Mouse (Mus musculus) myocyte (in vitro differentiated cells): ENCODE measurements around the gene Wscd1.

Experiments
- MAX ChIP-seq: IDR thresholded peaks from one replicate; pipeline ENCODE4 v1.6.1; 2011; ENCODE audit warnings: low read depth, mild to moderate bottlenecking, control low read depth
- MYOD1 ChIP-seq, 3 experiments: IDR thresholded peaks; one replicate each; pipeline ENCODE4 v1.6.1; 2011; ENCODE audit warnings: control low read depth in 2 of 3, low read depth in 2 of 3, mild to moderate bottlenecking in 2 of 3, moderate library complexity in 1 of 3; ENCODE audit not compliant: insufficient read length in 2 of 3, control insufficient read depth in 1 of 3
- MYOG ChIP-seq, 3 experiments: IDR thresholded peaks; one replicate each; pipeline ENCODE4 v1.6.1; 2011; ENCODE audit warnings: control low read depth in 2 of 3, low read depth in 2 of 3, mild to moderate bottlenecking in 2 of 3; ENCODE audit not compliant: insufficient read length in 2 of 3, control insufficient read depth in 1 of 3, insufficient read depth in 1 of 3
- POLR2A ChIP-seq: IDR thresholded peaks from one replicate; pipeline ENCODE4 v1.6.1; 2011; ENCODE audit warnings: low read depth, mild to moderate bottlenecking, control low read depth, moderate library complexity; ENCODE audit not compliant: insufficient read length
- POLR2AphosphoS2 ChIP-seq: IDR thresholded peaks from one replicate; pipeline ENCODE4 v1.6.1; 2011; ENCODE audit warnings: low read depth, control low read depth; ENCODE audit not compliant: insufficient read length
- SRF ChIP-seq: IDR thresholded peaks from one replicate; pipeline ENCODE4 v1.6.1; 2011; ENCODE audit warnings: low read depth; ENCODE audit not compliant: control insufficient read depth, insufficient read length
- TCF12 ChIP-seq: IDR thresholded peaks from one replicate; pipeline ENCODE4 v1.6.1; 2011; ENCODE audit warnings: mild to moderate bottlenecking, control low read depth; ENCODE audit not compliant: poor library complexity, insufficient read depth, severe bottlenecking
- TCF3 ChIP-seq: IDR thresholded peaks from one replicate; pipeline ENCODE4 v1.6.1; 2011; ENCODE audit warnings: low read depth, control low read depth; ENCODE audit not compliant: insufficient read length
- USF1 ChIP-seq: IDR thresholded peaks from one replicate; pipeline ENCODE4 v1.6.1; 2011; ENCODE audit warnings: low read depth, mild to moderate bottlenecking, control low read depth, moderate library complexity

DNA sequence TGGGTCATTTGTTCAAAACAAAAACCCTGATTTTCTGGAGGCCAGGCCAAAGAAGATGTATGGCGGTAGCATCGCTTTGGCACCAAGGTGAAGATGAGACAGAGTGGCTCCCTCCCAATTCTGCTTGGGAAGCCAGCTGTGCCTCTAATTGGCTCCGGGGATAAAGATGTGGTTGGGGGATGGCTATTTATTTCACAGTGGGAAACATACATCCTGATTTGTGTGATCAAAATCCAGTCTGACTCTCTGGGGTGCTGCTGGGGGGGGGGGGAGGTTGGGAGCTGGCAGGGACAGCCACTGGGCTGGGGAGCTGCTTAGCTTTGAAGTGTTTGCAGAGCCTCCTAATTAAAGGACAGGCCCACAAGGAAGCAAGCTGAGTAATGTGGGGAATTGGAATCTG lies 20.4 kb upstream of the Wscd1 start:
- TF ChIP-seq POLR2A (no peak), MYOD1 (IDR thresholded peaks at IDR 0.05; ENCODE audit: control insufficient read depth in 1 of 3, insufficient read length in 2 of 3, low read depth in 2 of 3) (no peak), TCF12 (no peak), USF1 (no peak), MAX (no peak), POLR2AphosphoS2 (no peak), SRF (no peak), TCF3 (no peak), MYOG (IDR thresholded peaks at IDR 0.05; ENCODE audit: control insufficient read depth in 1 of 3, insufficient read depth in 1 of 3, insufficient read length in 2 of 3, low read depth in 2 of 3) (no peak)
